Mouse (Mus musculus) small intestine, adult 2 months (tissue): Measurements from ENCODE around the gene Sall2. TPM values are rescaled to one million over a fixed set of nuclear protein-coding genes. Genes with fewer than 3 reads are reported as not detected.
A peak's percentile ranks its signal among the peaks of the same experiment; 100 is the strongest.

Source experiments
- H3K27ac ChIP-seq: fragments of 200-500 bp; 2 replicates; pipeline ENCODE4 v1.5.1; 2012; ENCODE audit warnings: low read depth, low read length, control low read depth, inconsistent platforms; ENCODE audit not compliant: insufficient read depth
- H3K27me3 ChIP-seq: fragments of 200-500 bp; 2 replicates; pipeline ENCODE4 v1.6.1; 2012; ENCODE audit warnings: mild to moderate bottlenecking, moderate library complexity, low read length, inconsistent platforms; ENCODE audit not compliant: control insufficient read depth, insufficient read depth
- H3K36me3 ChIP-seq: fragments of 200-500 bp; 2 replicates; pipeline ENCODE4 v1.6.1; 2012; ENCODE audit warnings: mild to moderate bottlenecking, low read length, control low read depth, inconsistent platforms; ENCODE audit not compliant: control insufficient read depth, insufficient read depth
- H3K4me1 ChIP-seq: fragments of 200-500 bp; 2 replicates; pipeline ENCODE4 v1.6.1; 2012; ENCODE audit warnings: low read length, inconsistent platforms, mixed read lengths; ENCODE audit not compliant: control insufficient read depth, insufficient read depth, insufficient read length
- H3K4me3 ChIP-seq: fragments of 200-500 bp; 2 replicates; pipeline ENCODE4 v1.5.1; 2012; ENCODE audit warnings: low read depth, mild to moderate bottlenecking, control low read depth, inconsistent platforms, low read length, moderate library complexity
- CTCF ChIP-seq: fragments of 200-500 bp; IDR thresholded peaks from 2 replicates; pipeline ENCODE4 v1.5.1; 2012; ENCODE audit warnings: low read depth, mild to moderate bottlenecking, control low read depth, inconsistent platforms, low read length, moderate library complexity, mixed read lengths; ENCODE audit not compliant: insufficient replicate concordance, insufficient read length; ENCODE audit errors: extremely low read depth
- POLR2A ChIP-seq: fragments of 200-500 bp; IDR thresholded peaks from 2 replicates; pipeline ENCODE4 v1.6.1; 2012; ENCODE audit warnings: low read depth, mild to moderate bottlenecking, control low read depth, inconsistent platforms, low read length, moderate library complexity
- WGBS: fragments of 180-500 bp; shearing (Covaris S2); methylation state at CpG from one replicate; pipeline ENCODE4 v1.1.7; 2018; 5-methylcytosine and 5-hydroxymethylcytosine counted together
- polyA plus RNA-seq: library from polyadenylated mRNA; depleted of rRNA; stranded (reverse); fragments of >200 nt; gene quantifications from 2 replicates; pipeline ENCODE4 v1.2.3, GENCODE M21; 2012

Sall2 gene
- polyA plus RNA-seq, 1 experiment: 1.4 TPM

- no peak overlapping the region for H3K27ac ChIP-seq
- H3K4me1 ChIP-seq: no peaks in the 10 kb centered on the region
- peaks cover 30% of the 10 kb centered on the region for H3K27me3 ChIP-seq
- 8% methylated on average over 14 of the region's 14 CpGs for WGBS
- no peak for TF ChIP-seq POLR2A
- TF ChIP-seq CTCF: no peak
- H3K36me3 ChIP-seq: no peaks in the 10 kb centered on the region
- no peak overlapping the region for H3K4me3 ChIP-seq
Measured at GRCm38 (mm10) chr14:52327375-52327901, 1.1 kb downstream of the Sall2 start.

GRCm38 (mm10) chr14:52325890-52326289 lies 2.7 kb downstream of the Sall2 start:
- no peak overlapping the region for H3K4me3 ChIP-seq
- TF ChIP-seq POLR2A (no peak), CTCF (no peak)
- H3K4me1 ChIP-seq: no peaks in the 10 kb centered on the region
- peaks cover 27% of the 10 kb centered on the region for H3K27me3 ChIP-seq
- H3K36me3 ChIP-seq: no peaks in the 10 kb centered on the region
- H3K27ac ChIP-seq: no peak overlapping the region
- 22% methylated on average over 4 of the region's 4 CpGs for WGBS

- peaks cover 13% of the 10 kb centered on the region for H3K27me3 ChIP-seq
- H3K36me3 ChIP-seq: no peaks in the 10 kb centered on the region
- H3K4me1 ChIP-seq: peaks cover 5% of the 10 kb centered on the region; the same call in 1 of the 2 replicates
- H3K27ac ChIP-seq: no peak overlapping the region
- no peak overlapping the region for H3K4me3 ChIP-seq
- no peak for TF ChIP-seq POLR2A
- TF ChIP-seq CTCF: no peak
- 41% methylated on average over 6 of the region's 6 CpGs for WGBS
Measured at GRCm38 (mm10) chr14:52319361-52319760, 9.2 kb downstream of the Sall2 start.

DNA sequence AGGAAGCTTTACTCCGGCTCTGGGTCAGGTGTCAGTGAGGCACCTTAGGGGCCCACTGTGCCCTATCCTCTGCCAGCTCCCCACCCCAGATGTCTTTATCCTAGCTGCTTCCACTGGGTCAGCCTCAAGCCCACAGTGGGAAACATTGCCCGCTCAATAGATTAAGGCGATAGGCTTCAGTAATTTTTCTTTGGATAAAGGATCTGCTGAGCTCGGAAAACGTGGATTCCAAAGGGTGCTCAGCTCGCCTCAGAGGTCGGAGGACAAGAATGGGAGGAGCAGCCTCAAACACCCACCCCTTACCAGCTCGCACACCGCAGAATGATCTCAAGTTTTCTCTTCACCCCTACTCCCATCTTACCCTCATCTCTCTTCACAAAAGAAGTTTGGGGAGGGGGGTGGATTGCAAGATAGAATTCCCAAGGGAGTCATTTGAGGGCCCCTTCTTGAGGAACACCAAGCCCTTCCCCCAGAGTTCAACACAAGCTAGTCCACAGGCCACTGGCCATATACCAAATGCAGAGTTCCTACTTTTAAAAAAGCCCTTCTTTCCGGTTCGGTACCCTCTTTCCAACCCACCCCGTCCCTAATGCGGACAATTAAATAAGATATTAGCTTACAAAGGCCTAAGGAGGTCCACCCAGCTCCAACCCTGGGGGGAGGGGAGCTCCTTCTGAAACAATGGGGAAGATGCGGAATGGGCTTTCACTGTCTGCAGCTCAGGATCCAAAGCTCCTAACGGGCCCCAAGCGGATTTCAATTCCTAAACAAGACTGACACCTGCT lies 11.9 kb downstream of the Sall2 start:
- H3K4me1 ChIP-seq: peaks cover 5% of the 10 kb centered on the region; the same call in 1 of the 2 replicates
- H3K36me3 ChIP-seq: no peaks in the 10 kb centered on the region
- no peak overlapping the region; the same call in 1 of the 2 replicates for H3K27ac ChIP-seq
- peaks cover 13% of the 10 kb centered on the region for H3K27me3 ChIP-seq
- TF ChIP-seq CTCF (no peak), POLR2A (no peak)
- H3K4me3 ChIP-seq: peak overlapping the region; percentile 88
- 33% methylated on average over 16 of the region's 16 CpGs for WGBS

- Histone ChIP-seq H3K4me3 (peak overlapping the region; percentile 88), H3K4me1 (peaks cover 5% of the 10 kb centered on the region; the same call in 1 of the 2 replicates), H3K36me3 (no peaks in the 10 kb centered on the region), H3K27me3 (peaks cover 13% of the 10 kb centered on the region), H3K27ac (peak overlapping the region; percentile 9; the same call in 1 of the 2 replicates)
- TF ChIP-seq POLR2A (no peak), CTCF (no peak)
- WGBS: under 1% methylated on average over 30 of the region's 41 CpGs
Measured at GRCm38 (mm10) chr14:52315792-52316440, 12.6 kb downstream of the Sall2 start.

DNA sequence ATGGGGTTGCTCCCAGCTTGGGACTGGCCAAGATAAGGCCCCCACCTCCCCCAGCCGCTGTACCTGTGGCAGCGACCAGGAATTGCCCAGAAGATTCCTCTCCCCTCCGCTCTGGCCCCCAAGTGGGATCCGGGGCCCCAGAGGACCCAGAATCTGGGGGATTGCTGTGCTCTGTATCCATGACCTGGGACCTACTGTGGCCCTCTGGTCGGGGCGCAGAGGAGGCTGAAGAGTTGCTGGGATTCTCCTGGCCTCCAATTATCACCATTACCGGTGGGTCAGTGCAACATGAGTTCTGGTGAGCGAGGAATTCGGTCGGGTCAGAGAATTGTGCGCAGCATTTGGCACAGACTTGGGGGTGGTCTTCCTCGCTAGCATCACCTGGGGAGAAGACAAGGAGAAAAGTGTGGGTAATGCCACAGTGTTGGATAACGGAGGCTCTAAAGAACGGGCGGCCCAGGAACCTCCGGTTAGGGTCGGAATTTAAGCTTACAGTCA lies 13.2 kb downstream of the Sall2 start:
- TF ChIP-seq POLR2A (no peak), CTCF (no peak)
- H3K4me1 ChIP-seq: peaks cover 5% of the 10 kb centered on the region; the same call in 1 of the 2 replicates
- WGBS: 14% methylated on average over 17 of the region's 17 CpGs
- H3K36me3 ChIP-seq: no peaks in the 10 kb centered on the region
- peaks cover 13% of the 10 kb centered on the region for H3K27me3 ChIP-seq
- H3K27ac ChIP-seq: no peak overlapping the region
- peak overlapping the region; percentile 88 for H3K4me3 ChIP-seq

- Histone ChIP-seq H3K4me3 (no peak overlapping the region), H3K27me3 (peaks cover 13% of the 10 kb centered on the region), H3K27ac (no peak overlapping the region), H3K4me1 (peaks cover 5% of the 10 kb centered on the region; the same call in 1 of the 2 replicates), H3K36me3 (no peaks in the 10 kb centered on the region)
- WGBS: 58% methylated on average over 8 of the region's 8 CpGs
- TF ChIP-seq CTCF (no peak), POLR2A (no peak)
Measured at GRCm38 (mm10) chr14:52314808-52315150, 13.8 kb downstream of the Sall2 start.
